ENCODE assay signal across 16 mouse cellular contexts in genomic region chr5:98703963-98704362, GRCm38 (mm10).
"Had no signal": no experiment of that assay in that cellular context is flagged by ENCODE, and none has a peak within 500 bp of the region (broad histone marks: within the 10 kb centered on the region; RNA-seq: fewer than 3 reads in every experiment).

No protein-coding gene starts in this region.

- ATAC-seq: lung, postnatal 0 days; midbrain, embryonic 15.5 days had no signal

- H3K27ac ChIP-seq: layer of hippocampus, adult 2 months; liver, embryonic 14.5 days; midbrain, embryonic 15.5 days; neural tube, embryonic 13.5 days; stomach, embryonic 15.5 days had no signal

- H3K36me3 ChIP-seq: midbrain, embryonic 15.5 days; neural tube, embryonic 13.5 days; stomach, embryonic 15.5 days had no signal

- H3K9me3 ChIP-seq: midbrain, embryonic 15.5 days; neural tube, embryonic 13.5 days; stomach, embryonic 15.5 days had no signal

- H3K4me2 ChIP-seq: midbrain, embryonic 11.5 days; midbrain, embryonic 15.5 days; neural tube, embryonic 13.5 days; stomach, embryonic 15.5 days had no signal

- H3K27me3 ChIP-seq: midbrain, embryonic 15.5 days; neural tube, embryonic 13.5 days; stomach, embryonic 15.5 days had no signal

- DNase-seq: kidney, adult 18-20 months; kidney, postnatal 10 days; kidney, postnatal 4 days; lung, adult 18-20 months; lung, postnatal 36 days; retina, postnatal 1 day; right cerebral cortex, postnatal 14 days; thymus, adult 2 months; thymus, postnatal 4 days had no signal

- H3K4me1 ChIP-seq: midbrain, embryonic 15.5 days had no signal

- H3K9ac ChIP-seq: liver, embryonic 14.5 days; midbrain, embryonic 15.5 days; neural tube, embryonic 13.5 days; stomach, embryonic 15.5 days had no signal

- H3K4me3 ChIP-seq: layer of hippocampus, adult 2 months; midbrain, embryonic 15.5 days; neural tube, embryonic 13.5 days; stomach, embryonic 15.5 days had no signal
